Mouse (Mus musculus) B cell, adult 67 days (primary cell): Measurements from ENCODE around the gene Xlr4c. TPM values are rescaled to one million over a fixed set of nuclear protein-coding genes. Genes with fewer than 3 reads are reported as not detected.

ENCODE experiments used
- total RNA-seq, 2 experiments: library from RNA; stranded (reverse); gene quantifications; 4 replicates each; pipeline ENCODE4 v1.2.4; 2023

Xlr4c gene
- 10 to 100 TPM in 1 of 2 experiments, 1 to 10 TPM in 1; 3.9 to 15.2 TPM for total RNA-seq

DNA sequence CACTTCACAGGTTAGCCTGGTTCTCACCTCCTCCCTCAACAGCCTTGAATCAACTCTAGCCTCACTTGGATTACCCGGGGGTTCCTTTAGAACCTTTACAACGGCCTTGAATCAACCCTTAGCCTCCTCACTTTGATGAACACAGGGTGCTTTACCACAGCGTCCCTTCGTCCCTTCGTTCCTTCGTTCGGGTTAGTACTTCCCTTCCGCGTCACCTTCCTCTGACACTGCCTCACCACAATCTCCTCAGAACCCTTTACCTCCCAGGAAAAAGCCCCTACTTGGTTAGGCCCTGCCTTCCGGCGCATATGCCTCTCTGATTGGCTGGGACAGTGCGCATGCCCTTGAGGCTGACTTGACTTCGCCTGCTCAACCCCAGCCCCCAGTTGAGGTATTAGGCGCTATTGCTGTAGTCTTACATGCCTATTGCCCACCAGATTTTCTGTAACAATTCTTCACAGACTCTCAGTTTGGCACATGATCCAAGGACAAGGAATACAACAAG is at the start of gene Xlr4c:
TSS of gene Xlr4c (minus strand) at position 310 of the 505 bp plus-strand sequence.

DNA sequence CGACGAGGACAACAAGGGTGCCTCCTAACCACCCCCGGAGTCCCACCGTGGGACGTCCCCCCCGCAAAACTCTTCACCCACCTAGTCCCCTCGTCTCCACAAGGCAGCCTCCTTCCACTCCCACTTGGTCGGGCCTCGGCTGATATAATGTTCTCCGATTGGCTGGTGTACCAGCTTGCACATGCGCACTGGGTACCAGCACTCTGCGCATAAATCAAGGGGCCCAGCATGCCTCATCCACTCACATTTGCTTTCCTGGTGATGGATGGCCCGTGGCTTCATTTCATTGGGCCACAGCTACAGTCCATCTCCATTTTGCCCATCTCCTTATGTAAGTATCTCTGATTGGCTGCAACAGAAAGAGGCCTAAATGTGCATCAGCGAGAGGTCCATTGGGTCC is 22.3 kb upstream of the Xlr4c start, which contains the start of gene Xlr3c:
TSS of gene Xlr3c (minus strand) at position 121 of the 400 bp plus-strand sequence.

DNA sequence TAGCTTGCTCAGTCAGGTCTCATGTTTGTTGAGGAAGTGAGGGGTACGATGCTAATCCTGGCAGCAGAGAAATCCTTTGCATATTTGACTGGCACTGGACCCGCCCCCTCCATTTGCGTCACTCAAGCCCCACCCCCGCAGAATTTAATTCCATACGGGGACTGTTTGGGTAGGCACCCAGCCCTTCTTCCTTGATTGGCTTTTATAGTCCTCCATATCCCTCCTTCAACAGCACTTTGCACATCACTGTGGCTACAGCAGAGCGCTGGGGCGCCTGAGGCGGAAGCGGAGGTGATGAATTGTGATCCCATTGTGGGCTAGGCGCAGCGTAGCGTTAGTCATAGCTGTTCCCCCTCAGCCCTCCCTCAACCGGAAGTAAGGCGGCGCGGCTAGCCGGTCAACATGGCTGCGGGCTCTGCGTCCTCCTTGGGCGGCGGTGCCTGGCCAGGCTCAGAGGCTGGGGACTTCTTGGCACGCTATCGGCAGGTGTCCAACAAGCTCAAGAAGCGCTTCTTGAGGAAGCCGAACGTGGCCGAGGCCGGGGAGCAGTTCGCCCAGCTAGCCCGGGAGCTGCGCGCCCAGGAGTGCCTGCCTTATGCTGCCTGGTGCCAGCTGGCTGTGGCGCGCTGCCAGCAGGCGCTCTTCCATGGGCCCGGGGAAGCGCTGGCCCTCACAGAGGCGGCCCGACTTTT is 14.9 kb downstream of the Xlr4c start, which contains the start of gene F8a:
TSS of gene F8a (plus strand) at position 378 of the 692 bp plus-strand sequence.

DNA sequence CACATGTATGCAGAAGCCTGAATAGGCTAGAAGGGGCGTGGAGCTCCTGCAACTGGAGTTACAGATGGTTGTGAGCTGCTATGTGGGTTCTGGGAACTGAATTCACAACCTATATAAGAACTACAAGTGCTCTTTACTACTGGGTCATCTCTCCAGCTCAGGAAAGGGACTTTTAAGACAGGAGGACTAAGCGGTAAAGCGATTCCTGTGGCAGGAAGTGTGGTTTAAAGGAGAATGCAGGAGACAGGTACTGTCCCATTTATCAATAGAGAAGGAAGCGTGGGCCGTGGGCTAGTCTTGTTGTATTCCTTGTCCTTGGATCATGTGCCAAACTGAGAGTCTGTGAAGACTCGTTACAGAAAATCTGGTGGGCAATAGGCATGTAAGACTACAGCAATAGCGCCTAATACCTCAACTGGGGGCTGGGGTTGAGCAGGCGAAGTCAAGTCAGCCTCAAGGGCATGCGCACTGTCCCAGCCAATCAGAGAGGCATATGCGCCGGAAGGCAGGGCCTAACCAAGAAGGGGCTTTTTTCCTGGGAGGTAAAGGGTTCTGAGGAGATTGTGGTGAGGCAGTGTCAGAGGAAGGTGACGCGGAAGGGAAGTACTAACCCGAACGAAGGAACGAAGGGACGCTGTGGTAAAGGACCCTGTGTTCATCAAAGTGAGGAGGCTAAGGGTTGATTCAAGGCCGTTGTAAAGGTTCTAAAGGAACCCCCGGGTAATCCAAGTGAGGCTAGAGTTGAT is 28.9 kb downstream of the Xlr4c start, which contains the start of gene Xlr4b:
TSS of gene Xlr4b (plus strand) at position 515 of the 746 bp plus-strand sequence.

DNA sequence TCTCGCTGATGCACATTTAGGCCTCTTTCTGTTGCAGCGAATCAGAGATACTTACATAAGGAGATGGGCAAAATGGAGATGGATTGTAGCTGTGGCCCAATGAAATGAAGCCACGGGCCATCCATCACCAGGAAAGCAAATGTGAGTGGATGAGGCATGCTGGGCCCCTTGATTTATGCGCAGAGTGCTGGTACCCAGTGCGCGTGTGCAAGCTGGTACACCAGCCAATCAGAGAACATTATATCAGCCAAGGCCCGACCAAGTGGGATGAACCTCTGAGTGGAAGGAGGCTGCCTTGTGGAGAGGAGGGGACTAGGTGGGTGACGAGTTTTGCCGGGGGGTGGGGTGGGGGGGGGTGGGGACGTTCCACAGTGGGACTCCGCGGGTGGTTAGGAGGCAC is 51.0 kb downstream of the Xlr4c start, which contains the start of gene Xlr3b:
TSS of gene Xlr3b (plus strand) at position 274 of the 400 bp plus-strand sequence.

Other genes starting within 250 kb of the Xlr4c start
- gene Pnma5, start 206.0 kb downstream of the Xlr4c start, total RNA-seq = 1 to 10 TPM in 1 of 2 experiments, under 1 TPM in 1; 0.75 to 2.1 TPM
- gene Pnma3, start 178.3 kb downstream of the Xlr4c start, total RNA-seq = not detected
- 10 to 100 TPM in 1 of 2 experiments, 1 to 10 TPM in 1; 3.6 to 16.1 TPM for gene Xlr4a, start 160.7 kb downstream of the Xlr4c start, total RNA-seq
- 1 to 10 TPM in 1 of 2 experiments, not detected in 1; 2.1 TPM for gene Xlr3a, start 146.0 kb downstream of the Xlr4c start, total RNA-seq
- gene Gm14685, start 126.1 kb downstream of the Xlr4c start, total RNA-seq = under 1 TPM; 0.17 to 0.21 TPM
- not detected for gene Xlr5b, start 94.3 kb downstream of the Xlr4c start, total RNA-seq
- not detected for gene DXBay18, start 93.7 kb downstream of the Xlr4c start, total RNA-seq
- gene Spin2d, start 66.1 kb downstream of the Xlr4c start, total RNA-seq = not detected
- 10 to 100 TPM in 1 of 2 experiments, 1 to 10 TPM in 1; 5.9 to 24.8 TPM for gene Xlr3b, start 50.9 kb downstream of the Xlr4c start, total RNA-seq
- 10 to 100 TPM; 21.7 to 36.8 TPM for gene Xlr4b, start 28.8 kb downstream of the Xlr4c start, total RNA-seq
- 10 to 100 TPM; 11.0 to 12.9 TPM for gene F8a, start 14.8 kb downstream of the Xlr4c start, total RNA-seq
- not detected for gene Xlr3c, start 22.3 kb upstream of the Xlr4c start, total RNA-seq
- not detected for gene Xlr5a, start 49.8 kb upstream of the Xlr4c start, total RNA-seq
- gene Xlr5c, start 49.8 kb upstream of the Xlr4c start, total RNA-seq = not detected
- gene Gm45015, start 93.7 kb upstream of the Xlr4c start, total RNA-seq = not detected
- 10 to 100 TPM; 33.6 to 35.4 TPM for gene Zfp275, start 99.5 kb upstream of the Xlr4c start, total RNA-seq
- not detected for gene Gm18336, start 155.6 kb upstream of the Xlr4c start, total RNA-seq
- gene Zfp92, start 168.0 kb upstream of the Xlr4c start, total RNA-seq = not detected
- not detected for gene Trex2, start 192.2 kb upstream of the Xlr4c start, total RNA-seq
- gene Haus7, start 215.9 kb upstream of the Xlr4c start, total RNA-seq = 10 to 100 TPM; 20.0 to 20.1 TPM
- gene Bgn, start 240.5 kb upstream of the Xlr4c start, total RNA-seq = not detected